Mouse (Mus musculus) forebrain, embryonic 16.5 days (tissue): ENCODE measurements around the gene Syngr4. TPM values are rescaled to one million over a fixed set of nuclear protein-coding genes. Genes with fewer than 3 reads are reported as not detected.
"Not testable (repeated sequence)": the region's sequence is repeated elsewhere in the genome, so short reads cannot be mapped to it uniquely, and the experiment has no call there.

Source experiments
- ATAC-seq: fragments of 200-750 bp; cut with Nextera tagmentation; 2 replicates; pipeline ENCODE4 v1.8.0; 2017; ENCODE audit warnings: mild to moderate bottlenecking, moderate library complexity
- H3K27ac ChIP-seq: fragments of 300-500 bp; sonication (generic); 2 replicates; pipeline ENCODE4 v1.5.1; 2014; ENCODE audit warnings: low read length, control low read depth
- H3K27me3 ChIP-seq: fragments of 300-500 bp; sonication (generic); replicated peaks from 2 replicates; pipeline ENCODE4 v1.6.1; 2014; ENCODE audit warnings: low read length; ENCODE audit not compliant: control insufficient read depth, insufficient read depth
- H3K36me3 ChIP-seq: fragments of 300-500 bp; sonication (generic); 2 replicates; pipeline ENCODE4 v1.6.1; 2014; ENCODE audit not compliant: control insufficient read depth, insufficient read depth
- H3K4me1 ChIP-seq: fragments of 300-500 bp; sonication (generic); replicated peaks from 2 replicates; pipeline ENCODE4 v1.6.1; 2014; ENCODE audit warnings: low read length; ENCODE audit not compliant: control insufficient read depth, insufficient read depth
- H3K4me2 ChIP-seq: fragments of 300-500 bp; sonication (generic); 2 replicates; pipeline ENCODE4 v1.6.1; 2014; ENCODE audit warnings: mild to moderate bottlenecking, low read length, control low read depth
- H3K4me3 ChIP-seq: fragments of 300-500 bp; sonication (generic); replicated peaks from 2 replicates; pipeline ENCODE4 v1.5.1; 2014; ENCODE audit warnings: mild to moderate bottlenecking, low read length, control low read depth
- H3K9ac ChIP-seq: fragments of 300-500 bp; sonication (generic); replicated peaks from 2 replicates; pipeline ENCODE4 v1.6.1; 2014; ENCODE audit warnings: low read depth, low read length, control low read depth
- H3K9me3 ChIP-seq: fragments of 300-500 bp; sonication (generic); 2 replicates; pipeline ENCODE4 v1.6.1; 2016; ENCODE audit warnings: low read length; ENCODE audit not compliant: control insufficient read depth
- WGBS: fragments of 180-500 bp; shearing (Covaris S2); extraction: QIAGEN DNeasy Blood & Tissue Kit; methylation state at CpG from one replicate; pipeline ENCODE4 v1.1.7; 2014; 5-methylcytosine and 5-hydroxymethylcytosine counted together
- polyA plus RNA-seq: library from polyadenylated mRNA; unstranded; fragments of >200 nt; fragmentation: Nextera tagmentation; extraction: Ambion mirVana; gene quantifications from 2 replicates; pipeline ENCODE4 v1.2.1, GENCODE M21; 2015

The Syngr4 gene
- polyA plus RNA-seq, 1 experiment from 2014 or later, result not detected

DNA sequence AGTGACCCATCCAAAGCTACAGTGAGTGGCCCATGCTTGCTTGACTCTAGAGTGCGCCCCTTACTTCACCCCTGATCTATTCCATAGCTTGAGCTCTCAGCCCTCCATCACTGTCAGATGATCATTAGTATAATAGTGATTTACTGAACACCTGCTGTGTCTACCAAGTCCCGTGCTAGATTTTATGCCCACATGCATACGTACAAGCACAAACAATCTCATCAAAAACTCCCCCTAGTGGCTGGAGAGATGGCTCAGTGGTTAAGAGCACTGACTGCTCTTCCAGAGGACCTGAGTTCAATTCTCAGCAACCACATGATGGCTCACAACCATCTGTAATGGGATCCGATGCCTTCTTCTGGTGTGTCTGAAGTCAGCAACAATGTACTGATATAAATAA, 1.6 kb upstream of the Syngr4 start:
- H3K36me3 ChIP-seq, H3K4me3 ChIP-seq, H3K27me3 ChIP-seq, H3K27ac ChIP-seq, H3K9ac ChIP-seq, H3K9me3 ChIP-seq, H3K4me1 ChIP-seq, ATAC-seq: not testable (repeated sequence)
- 51% methylated on average over 4 of the region's 4 CpGs for WGBS
- peak overlapping the region; percentile 94 for H3K4me2 ChIP-seq

DNA sequence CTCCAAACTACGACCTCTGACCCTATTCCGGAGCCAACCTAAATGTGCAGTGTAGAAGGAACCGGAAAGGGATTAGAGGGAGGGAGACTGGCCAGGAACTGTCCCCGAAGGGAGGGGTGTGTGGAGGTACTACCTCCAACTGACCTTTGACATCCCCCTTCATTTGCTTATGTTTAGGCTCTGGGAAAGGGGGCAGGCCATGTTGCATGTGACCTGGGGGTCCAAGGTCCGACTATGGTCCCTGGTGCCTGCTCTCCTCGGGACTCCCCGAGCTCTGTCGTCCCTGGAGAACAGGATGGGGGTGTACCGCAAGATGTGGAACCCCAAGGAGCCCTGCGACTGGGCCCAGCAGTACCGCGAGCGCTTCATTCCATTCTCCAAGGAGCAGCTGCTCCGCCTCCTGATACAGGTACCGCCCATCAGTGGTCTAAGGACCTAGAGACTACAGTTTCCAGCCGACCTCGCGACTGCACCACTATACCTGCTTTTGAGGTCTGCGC, 794 bp upstream of the Syngr4 start:
- no peaks in the 10 kb centered on the region for H3K9me3 ChIP-seq
- H3K36me3 ChIP-seq, result no peaks in the 10 kb centered on the region
- H3K9ac ChIP-seq, result peak overlapping the region; percentile 70
- H3K4me1 ChIP-seq, result peaks cover 7% of the 10 kb centered on the region
- H3K4me2 ChIP-seq, result peak overlapping the region; percentile 94
- 1% methylated on average over 19 of the region's 19 CpGs for WGBS
- ATAC-seq, result peak; percentile 52
- H3K4me3 ChIP-seq, result peak overlapping the region; percentile 60
- H3K27ac ChIP-seq, result peak overlapping the region; percentile 73
- H3K27me3 ChIP-seq, result no peaks in the 10 kb centered on the region

DNA sequence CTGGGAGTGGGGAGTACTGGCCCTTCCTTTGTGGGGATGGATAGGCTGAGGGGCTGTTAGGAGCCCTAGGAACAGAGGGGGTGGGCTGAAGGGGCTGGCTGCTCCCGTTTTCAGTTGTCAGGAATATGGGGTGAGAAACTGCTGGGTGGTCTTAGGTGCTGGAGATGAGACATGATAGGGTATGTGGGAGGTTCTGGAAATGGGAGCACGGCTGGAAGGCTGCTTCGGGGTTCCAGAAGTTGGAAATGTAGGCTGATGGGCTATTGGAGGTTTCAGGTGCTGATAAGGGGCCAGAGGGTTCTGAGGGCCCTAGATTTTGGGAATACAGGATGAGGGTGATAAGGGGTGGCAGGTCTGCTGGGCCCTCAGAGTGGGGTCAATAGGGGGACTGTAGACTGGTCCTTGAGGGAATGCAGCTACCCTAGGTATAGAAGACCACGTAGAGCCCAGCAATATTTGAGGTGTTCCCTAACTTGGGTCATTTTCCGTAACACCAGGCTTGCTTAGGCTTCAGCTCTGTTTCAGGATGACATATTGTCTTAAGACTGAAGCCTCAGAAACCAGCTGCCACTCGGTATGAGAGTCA, 490 bp downstream of the Syngr4 start:
- WGBS, result 82% methylated on average over 6 of the region's 6 CpGs
- Histone ChIP-seq H3K27me3 (no peaks in the 10 kb centered on the region), H3K4me1 (peaks cover 7% of the 10 kb centered on the region), H3K4me3 (peak overlapping the region; percentile 60), H3K9me3 (no peaks in the 10 kb centered on the region), H3K9ac (no peak overlapping the region), H3K4me2 (peak overlapping the region; percentile 94), H3K36me3 (no peaks in the 10 kb centered on the region), H3K27ac (no peak overlapping the region)
- ATAC-seq, result peak; percentile 24

DNA sequence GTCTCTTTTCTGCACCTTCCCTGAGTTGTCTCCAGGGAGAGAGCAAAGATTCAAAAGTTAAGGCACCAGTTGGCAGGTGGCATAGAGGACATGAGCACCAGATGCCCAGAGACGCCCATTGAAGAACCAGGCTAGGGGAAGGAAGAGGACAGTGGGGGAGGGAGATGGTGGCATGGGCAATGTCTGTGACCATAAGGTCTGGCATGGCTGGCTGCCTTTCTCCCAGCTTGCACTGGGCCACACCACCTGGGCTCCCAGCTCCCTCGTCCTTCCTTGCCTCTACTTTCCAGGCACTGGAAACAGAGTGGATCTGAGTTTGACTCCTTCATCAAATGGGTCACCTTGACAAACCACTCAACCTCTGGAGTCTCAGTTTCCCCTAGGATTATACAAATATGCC, 3.9 kb downstream of the Syngr4 start:
- H3K27me3 ChIP-seq, result no peaks in the 10 kb centered on the region
- no peak overlapping the region for H3K9ac ChIP-seq
- H3K9me3 ChIP-seq, result no peaks in the 10 kb centered on the region
- ATAC-seq, result no peak
- H3K4me3 ChIP-seq, result no peak overlapping the region
- no peak overlapping the region for H3K4me2 ChIP-seq
- 88% methylated on average over 2 of the region's 2 CpGs for WGBS
- H3K36me3 ChIP-seq, result no peaks in the 10 kb centered on the region
- no peak overlapping the region for H3K27ac ChIP-seq
- H3K4me1 ChIP-seq, result peaks cover 6% of the 10 kb centered on the region

DNA sequence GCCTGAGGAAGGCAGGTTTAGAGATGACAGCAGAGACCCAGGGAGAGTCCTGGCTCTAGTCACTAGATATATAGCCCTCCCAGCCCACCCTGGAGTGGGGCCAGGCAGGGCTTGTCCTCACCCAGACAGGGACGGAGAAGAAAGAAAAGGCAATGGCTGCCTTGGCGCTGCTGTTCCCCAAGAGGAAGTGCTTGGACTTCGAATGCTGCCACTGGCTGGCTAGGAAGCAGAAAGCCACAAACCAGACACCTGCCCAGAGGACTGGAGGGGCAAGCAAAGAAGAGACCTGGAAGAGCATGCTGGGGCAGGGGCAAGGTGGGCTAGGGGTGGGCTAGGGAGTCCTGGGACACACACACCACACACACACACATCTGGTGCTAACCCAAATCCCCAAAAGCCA, 9.3 kb downstream of the Syngr4 start:
- no peak for ATAC-seq
- H3K36me3 ChIP-seq, result peaks cover 15% of the 10 kb centered on the region
- 47% methylated on average over 3 of the region's 3 CpGs for WGBS
- H3K4me1 ChIP-seq, result no peaks in the 10 kb centered on the region
- H3K27ac ChIP-seq, result no peak overlapping the region
- H3K27me3 ChIP-seq, result no peaks in the 10 kb centered on the region
- no peak overlapping the region for H3K4me3 ChIP-seq
- no peak overlapping the region for H3K4me2 ChIP-seq
- no peaks in the 10 kb centered on the region for H3K9me3 ChIP-seq
- H3K9ac ChIP-seq, result no peak overlapping the region

DNA sequence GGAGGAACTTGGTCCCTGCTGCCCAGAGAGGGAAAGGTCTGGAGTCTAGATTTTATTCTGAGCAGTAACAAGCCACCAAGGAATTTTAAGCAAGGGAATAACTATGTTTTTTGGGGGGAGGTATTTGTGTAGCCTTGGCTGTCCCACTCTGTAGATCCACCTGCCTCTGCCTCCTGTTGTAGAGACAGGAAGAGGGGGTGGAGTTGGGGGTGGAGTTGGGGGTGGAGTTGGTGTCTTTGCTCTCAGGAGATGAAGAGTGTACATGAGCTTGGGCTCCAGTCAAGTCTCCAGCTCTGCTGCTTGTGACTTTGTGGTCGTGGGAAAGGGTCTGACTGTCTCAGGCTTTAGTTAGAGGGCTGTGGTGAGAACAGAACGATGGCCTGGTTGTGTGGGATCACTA, 15.5 kb downstream of the Syngr4 start:
- Histone ChIP-seq H3K4me3 (no peak overlapping the region), H3K36me3 (peaks cover 40% of the 10 kb centered on the region), H3K9me3 (no peaks in the 10 kb centered on the region), H3K4me1 (no peaks in the 10 kb centered on the region), H3K4me2 (no peak overlapping the region), H3K27me3 (no peaks in the 10 kb centered on the region), H3K27ac (no peak overlapping the region), H3K9ac (no peak overlapping the region)
- whole genome bisulfite sequencing, result 87% methylated on average over 2 of the region's 2 CpGs
- no peak for ATAC-seq

DNA sequence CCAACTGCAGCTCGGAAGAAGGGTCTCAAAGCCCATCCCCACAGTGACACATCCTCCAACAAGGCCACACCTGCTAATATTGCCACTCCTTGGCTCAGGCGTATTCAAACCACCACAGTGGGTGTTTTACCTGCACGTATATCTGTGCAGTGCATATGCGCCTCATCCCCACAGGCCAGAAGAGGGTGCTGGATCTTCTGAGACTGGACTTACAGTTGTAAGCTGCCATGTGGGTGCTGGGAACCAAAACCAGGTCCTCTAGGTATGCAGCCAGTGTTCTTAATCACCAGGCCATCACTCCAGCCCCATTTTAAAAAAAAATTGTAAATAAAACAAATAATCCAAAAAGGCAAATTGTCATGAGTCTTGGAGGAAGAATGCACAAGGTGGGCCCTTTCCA, 16.0 kb downstream of the Syngr4 start:
- Histone ChIP-seq H3K9me3 (no peaks in the 10 kb centered on the region), H3K9ac (no peak overlapping the region), H3K4me2 (no peak overlapping the region), H3K27ac (no peak overlapping the region), H3K36me3 (peaks cover 36% of the 10 kb centered on the region), H3K4me3 (no peak overlapping the region), H3K27me3 (no peaks in the 10 kb centered on the region), H3K4me1 (no peaks in the 10 kb centered on the region)
- WGBS, result 97% methylated on average over 4 of the region's 4 CpGs
- ATAC-seq, result no peak

DNA sequence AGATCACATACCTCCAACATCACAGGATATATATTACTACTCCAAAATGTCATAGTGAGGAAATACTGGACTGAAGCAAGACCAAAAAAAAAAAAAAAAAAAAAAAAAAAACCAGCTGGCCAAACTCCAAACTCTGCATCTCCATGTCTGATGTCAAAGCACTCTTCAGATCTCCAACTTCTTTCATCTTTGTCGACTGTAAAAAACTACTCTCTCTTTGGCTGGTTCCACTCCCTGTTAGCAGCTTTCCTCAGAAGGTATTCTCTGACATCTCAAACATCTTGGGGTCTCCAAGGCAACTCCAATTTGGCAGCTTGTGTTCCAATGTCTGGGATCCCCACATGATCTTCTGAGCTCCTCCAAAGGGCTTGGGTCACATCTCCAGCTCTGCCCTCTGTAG, 18.2 kb downstream of the Syngr4 start, which contains the start of gene Grin2d:
Gene Grin2d (minus strand): TSS at position 101 of the 400 bp plus-strand sequence.
- H3K27me3 ChIP-seq, H3K4me2 ChIP-seq, H3K9ac ChIP-seq, H3K27ac ChIP-seq, H3K4me3 ChIP-seq, H3K9me3 ChIP-seq, ATAC-seq: not testable (repeated sequence)
- Histone ChIP-seq H3K36me3 (peaks cover 33% of the 10 kb centered on the region), H3K4me1 (peaks cover 18% of the 10 kb centered on the region)
- 100% methylated on average over 1 of the region's 1 CpGs for WGBS

DNA sequence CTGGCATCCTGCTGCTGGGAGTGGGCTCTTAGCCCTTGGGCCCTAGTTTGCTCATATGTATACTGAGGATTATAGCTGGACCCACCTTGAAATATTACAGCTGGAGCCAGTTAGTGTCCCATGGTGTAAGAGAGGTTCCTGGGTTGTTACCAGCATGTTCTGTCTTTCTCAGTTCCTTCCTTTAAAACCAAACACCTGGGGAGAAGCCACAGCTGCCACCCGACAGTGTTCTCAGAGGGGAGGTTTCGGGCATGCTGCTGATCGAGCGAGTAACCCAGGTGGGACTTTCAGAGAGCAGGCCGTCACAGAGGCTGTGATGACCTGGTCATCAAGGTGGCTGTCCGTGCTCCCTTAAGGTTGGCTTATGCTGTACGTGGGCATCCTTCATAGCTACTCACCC, 19.6 kb downstream of the Syngr4 start:
- H3K9me3 ChIP-seq, result no peaks in the 10 kb centered on the region
- no peak overlapping the region for H3K27ac ChIP-seq
- H3K9ac ChIP-seq, result no peak overlapping the region
- H3K4me3 ChIP-seq, result no peak overlapping the region
- peaks cover 19% of the 10 kb centered on the region for H3K4me1 ChIP-seq
- ATAC-seq, result no peak
- no peaks in the 10 kb centered on the region for H3K27me3 ChIP-seq
- 96% methylated on average over 7 of the region's 7 CpGs for WGBS
- no peak overlapping the region for H3K4me2 ChIP-seq
- peaks cover 24% of the 10 kb centered on the region for H3K36me3 ChIP-seq
